Mouse (Mus musculus) cortical plate, adult 2 months (tissue): ENCODE data around the gene Actr5. TPM values are rescaled to one million over a fixed set of nuclear protein-coding genes. Genes with fewer than 3 reads are reported as not detected.
A peak's percentile ranks its signal among the peaks of the same experiment; 100 is the strongest.

Source experiments
- H3K27ac ChIP-seq: fragments of 200-500 bp; 2 replicates; pipeline ENCODE4 v1.5.1; 2012; ENCODE audit warnings: low read length, control low read depth, inconsistent platforms; ENCODE audit not compliant: insufficient read depth
- H3K4me1 ChIP-seq: fragments of 200-500 bp; 2 replicates; pipeline ENCODE4 v1.6.1; 2011; ENCODE audit warnings: low read length; ENCODE audit not compliant: control insufficient read depth, insufficient read depth
- H3K4me3 ChIP-seq: fragments of 200-500 bp; 2 replicates; pipeline ENCODE4 v1.5.1; 2011; ENCODE audit warnings: mild to moderate bottlenecking, low read length, control low read depth; ENCODE audit not compliant: insufficient read depth
- CTCF ChIP-seq: fragments of 200-500 bp; IDR thresholded peaks from 2 replicates; pipeline ENCODE4 v1.5.1; 2011; ENCODE audit warnings: mild to moderate bottlenecking, control low read depth, low read length; ENCODE audit not compliant: insufficient read depth; ENCODE audit errors: extremely low read depth
- POLR2A ChIP-seq: fragments of 200-500 bp; IDR thresholded peaks from 2 replicates; pipeline ENCODE4 v1.6.1; 2011; ENCODE audit warnings: mild to moderate bottlenecking, low read length, control low read depth; ENCODE audit not compliant: insufficient read depth; ENCODE audit errors: extremely low read depth
- polyA plus RNA-seq: library from polyadenylated mRNA; depleted of rRNA; stranded (reverse); fragments of >200 nt; gene quantifications from 2 replicates; pipeline ENCODE4 v1.2.3, GENCODE M21; 2012

Actr5 gene
- polyA plus RNA-seq, 1 experiment, result 6.9 TPM

GRCm38 (mm10) chr2:158629414-158629813, 4.7 kb downstream of the Actr5 start:
- no peak for TF ChIP-seq POLR2A
- peak; percentile 76 for TF ChIP-seq CTCF
- no peak overlapping the region for H3K4me3 ChIP-seq
- H3K27ac ChIP-seq, result no peak overlapping the region
- H3K4me1 ChIP-seq, result peaks cover 2% of the 10 kb centered on the region; the same call in 1 of the 2 replicates

DNA sequence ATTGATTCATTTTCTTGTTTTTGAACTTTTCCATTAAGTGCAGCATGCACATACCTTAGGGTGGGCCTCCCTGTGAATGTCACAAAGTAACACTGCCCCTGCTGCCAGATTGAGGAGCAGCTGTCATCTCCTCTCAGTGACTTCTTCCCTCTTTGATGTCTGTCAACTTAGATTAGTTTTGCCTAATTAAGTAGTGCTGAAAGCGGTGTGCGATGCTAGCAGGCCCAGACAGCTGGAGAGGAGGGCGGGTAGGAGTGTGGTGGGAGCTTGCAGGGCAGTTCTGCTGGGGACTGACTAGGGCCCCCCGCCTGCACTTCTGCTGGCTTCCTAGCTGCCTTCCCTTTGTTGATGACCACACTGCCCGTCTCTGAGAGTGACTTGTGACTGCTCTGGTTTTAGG, 7.2 kb downstream of the Actr5 start:
- no peaks in the 10 kb centered on the region for H3K4me1 ChIP-seq
- no peak for TF ChIP-seq POLR2A
- TF ChIP-seq CTCF, result no peak
- H3K4me3 ChIP-seq, result no peak overlapping the region
- no peak overlapping the region for H3K27ac ChIP-seq

DNA sequence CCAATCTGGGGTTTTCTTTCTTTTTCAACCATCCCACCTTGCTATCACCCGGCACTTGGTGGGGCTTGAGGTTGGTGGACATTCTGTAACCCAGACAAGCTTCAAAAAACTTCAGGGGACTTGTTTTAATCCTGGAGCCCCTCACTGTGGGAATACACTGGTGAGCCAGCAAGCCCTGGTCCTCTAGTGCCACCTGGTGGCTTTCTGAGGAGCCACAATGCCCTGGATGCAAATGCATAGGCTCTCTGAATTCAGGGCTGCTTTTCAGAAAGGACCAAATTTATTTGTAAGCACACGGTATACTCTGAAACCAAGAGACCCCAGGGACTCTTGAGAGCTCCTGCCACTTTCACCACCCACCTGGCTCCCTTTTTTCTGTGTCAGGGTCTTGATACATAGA, 17.2 kb downstream of the Actr5 start:
- peak overlapping the region; percentile 20; the same call in 1 of the 2 replicates for H3K27ac ChIP-seq
- TF ChIP-seq POLR2A, result no peak
- TF ChIP-seq CTCF, result peak; percentile 89
- H3K4me1 ChIP-seq, result peaks cover 13% of the 10 kb centered on the region
- no peak overlapping the region for H3K4me3 ChIP-seq

DNA sequence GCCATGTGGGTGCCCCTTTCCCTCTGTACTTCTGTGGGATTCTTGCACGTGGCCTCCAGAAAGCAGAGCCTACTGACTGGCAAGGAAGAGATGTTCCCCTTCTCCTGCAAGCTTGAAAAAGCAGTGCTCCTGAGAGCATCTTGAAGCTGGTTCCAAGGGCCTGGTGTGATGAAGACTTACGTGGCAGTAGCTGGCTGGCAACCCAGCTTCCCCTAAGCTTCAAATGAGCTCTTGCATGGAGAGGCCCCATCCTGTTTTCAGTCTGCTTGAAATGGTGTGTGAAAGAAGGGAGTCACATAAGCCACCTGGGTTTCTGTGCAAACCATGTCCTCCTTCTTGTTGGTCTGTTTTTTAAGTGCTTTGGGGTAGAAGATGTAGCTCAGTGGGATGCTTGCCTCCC, 17.9 kb downstream of the Actr5 start:
- Histone ChIP-seq H3K4me3 (no peak overlapping the region), H3K4me1 (peaks cover 13% of the 10 kb centered on the region), H3K27ac (peak overlapping the region; percentile 20; the same call in 1 of the 2 replicates)
- TF ChIP-seq CTCF, result no peak
- TF ChIP-seq POLR2A, result no peak

- peak overlapping the region; percentile 79 for H3K27ac ChIP-seq
- TF ChIP-seq POLR2A (no peak), CTCF (no peak)
- no peak overlapping the region for H3K4me3 ChIP-seq
- H3K4me1 ChIP-seq, result peaks cover 13% of the 10 kb centered on the region
Observed at GRCm38 (mm10) chr2:158643791-158644190, 19.1 kb downstream of the Actr5 start.

DNA sequence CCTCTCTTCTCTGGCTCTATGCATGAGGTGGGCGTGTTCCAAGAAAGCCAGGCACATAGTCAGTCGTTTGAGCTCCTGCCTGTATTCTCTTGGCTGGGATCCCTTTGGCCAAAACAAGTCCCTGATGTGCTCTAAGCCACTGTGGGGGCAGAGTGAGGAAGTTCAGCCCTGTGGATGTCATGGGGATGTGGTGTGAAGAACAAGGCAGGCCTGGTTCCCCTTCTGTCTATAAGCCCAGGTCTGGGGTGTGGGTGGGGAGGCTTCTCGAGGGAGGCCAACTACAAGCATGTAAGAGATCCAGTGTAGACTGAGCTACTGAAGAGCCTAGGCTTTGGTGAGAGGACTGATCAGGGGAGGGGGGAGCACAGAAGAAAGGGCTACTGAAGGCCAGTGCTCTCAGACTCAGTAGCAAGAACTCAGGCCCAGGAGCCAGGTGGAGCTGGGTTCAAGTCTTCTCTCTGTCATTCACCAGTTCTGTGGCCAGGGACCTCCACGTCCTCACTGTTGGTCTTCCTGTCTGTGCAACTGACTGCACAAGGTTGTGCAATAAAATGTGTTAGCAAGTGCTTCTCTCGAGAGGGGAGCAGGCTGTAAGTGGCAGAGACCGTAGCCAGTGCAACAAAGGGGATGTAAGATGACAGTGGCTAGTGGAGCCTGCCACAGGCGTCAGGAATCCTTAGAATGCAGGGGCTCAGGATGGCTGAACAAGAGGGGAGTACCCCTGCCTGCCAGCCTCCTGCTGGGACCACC, 26.6 kb downstream of the Actr5 start:
- TF ChIP-seq POLR2A, result no peak
- TF ChIP-seq CTCF, result no peak
- Histone ChIP-seq H3K4me3 (no peak overlapping the region), H3K27ac (no peak overlapping the region), H3K4me1 (no peaks in the 10 kb centered on the region)

GRCm38 (mm10) chr2:158652985-158653384, 28.3 kb downstream of the Actr5 start:
- H3K4me3 ChIP-seq, result no peak overlapping the region
- peak; percentile 95 for TF ChIP-seq CTCF
- no peak for TF ChIP-seq POLR2A
- H3K4me1 ChIP-seq, result no peaks in the 10 kb centered on the region
- H3K27ac ChIP-seq, result no peak overlapping the region

DNA sequence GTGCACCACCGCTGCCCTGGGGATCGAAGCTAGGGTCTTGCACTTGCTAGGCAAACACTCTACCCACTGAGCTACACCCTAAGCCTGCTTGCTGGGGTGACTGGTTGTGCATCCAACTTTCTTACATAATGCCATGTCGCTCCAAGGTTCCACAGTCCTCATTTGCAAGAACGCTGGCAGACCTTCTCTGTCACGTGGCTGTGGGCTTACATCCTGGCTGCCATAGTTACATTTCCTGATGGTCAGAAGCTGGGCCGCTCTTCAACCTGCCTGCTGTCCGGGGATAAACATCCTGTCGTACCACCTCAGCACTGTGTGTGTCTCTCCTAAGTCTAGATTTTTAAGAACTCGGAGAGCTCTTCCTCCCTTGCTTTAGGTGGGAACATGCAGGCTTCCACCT, 30.0 kb downstream of the Actr5 start:
- H3K27ac ChIP-seq, result no peak overlapping the region
- TF ChIP-seq CTCF (no peak), POLR2A (no peak)
- H3K4me3 ChIP-seq, result no peak overlapping the region
- no peaks in the 10 kb centered on the region for H3K4me1 ChIP-seq

DNA sequence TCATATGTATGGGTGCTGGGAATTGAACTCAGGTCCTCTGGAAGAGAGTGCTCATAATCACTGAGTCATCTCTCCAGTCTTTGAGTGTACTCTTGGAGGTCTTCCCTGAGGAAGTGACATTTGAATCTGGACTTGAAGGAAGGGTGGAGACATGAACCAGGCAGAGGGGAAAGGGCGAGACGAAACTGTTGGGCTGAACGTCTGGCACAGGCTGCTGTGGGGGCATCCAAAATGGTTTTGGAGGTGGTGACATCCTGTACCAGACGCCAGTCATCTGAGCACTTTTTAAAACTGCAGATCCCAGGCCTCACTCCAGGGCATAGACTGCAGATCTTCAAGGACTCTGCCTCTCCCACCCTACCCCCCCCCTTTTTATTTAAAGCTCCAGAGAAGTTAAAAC, 31.1 kb downstream of the Actr5 start:
- TF ChIP-seq CTCF (no peak), POLR2A (no peak)
- H3K4me1 ChIP-seq, result no peaks in the 10 kb centered on the region
- H3K27ac ChIP-seq, result no peak overlapping the region
- no peak overlapping the region for H3K4me3 ChIP-seq

GRCm38 (mm10) chr2:158658822-158659221, 34.1 kb downstream of the Actr5 start:
- no peak for TF ChIP-seq CTCF
- no peak for TF ChIP-seq POLR2A
- Histone ChIP-seq H3K27ac (no peak overlapping the region), H3K4me3 (no peak overlapping the region), H3K4me1 (no peaks in the 10 kb centered on the region)

DNA sequence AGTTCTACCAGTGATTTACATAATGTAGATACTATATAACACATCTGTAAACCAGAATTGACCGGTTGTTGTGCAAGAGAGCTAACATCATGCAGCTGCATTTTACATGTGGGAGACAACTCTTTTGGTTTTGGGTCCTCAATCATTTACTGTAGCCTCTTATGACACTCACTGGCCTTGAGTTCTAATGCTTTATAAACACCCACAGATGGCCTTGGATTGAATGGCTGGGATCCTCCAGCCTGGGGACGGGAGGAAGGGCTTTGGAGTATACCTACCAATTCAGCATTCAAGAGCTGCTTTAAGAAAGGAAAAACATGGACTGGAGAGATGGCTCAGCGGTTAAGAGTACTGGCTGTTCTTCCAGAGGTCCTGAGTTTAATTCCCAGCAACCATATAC, 34.7 kb downstream of the Actr5 start:
- Histone ChIP-seq H3K27ac (no peak overlapping the region), H3K4me1 (no peaks in the 10 kb centered on the region), H3K4me3 (no peak overlapping the region)
- TF ChIP-seq POLR2A, result no peak
- TF ChIP-seq CTCF, result no peak
